Mouse (Mus musculus): Measurements from ENCODE around the gene Itpr2. TPM values are rescaled to one million over a fixed set of nuclear protein-coding genes. Genes with fewer than 3 reads are reported as not detected.

The Itpr2 gene
- polyA plus RNA-seq, 1 experiment: 3.6 TPM

- TF ChIP-seq CTCF (IDR thresholded peaks at IDR 0.05; ENCODE audit: low read depth, low read length) (no peak), POLR2A (IDR thresholded peaks at IDR 0.05; ENCODE audit: insufficient read depth, low read length) (no peak), EP300 (IDR thresholded peaks at IDR 0.05; ENCODE audit: insufficient read depth, low read depth, low read length) (no peak)
- Histone ChIP-seq H3K4me1 (ENCODE audit: control insufficient read depth, insufficient read depth, low read length) (no peaks in the 10 kb centered on the region), H3K4me3 (ENCODE audit: low read depth, low read length) (no peak overlapping the region), H3K9ac (ENCODE audit: low read depth, poor library complexity, severe bottlenecking) (no peak overlapping the region), H3K36me3 (ENCODE audit: control insufficient read depth, insufficient read depth, low read length, poor library complexity, severe bottlenecking) (no peaks in the 10 kb centered on the region), H3K27me3 (ENCODE audit: control insufficient read depth, insufficient read depth, low read length, poor library complexity, severe bottlenecking) (no peaks in the 10 kb centered on the region), H3K27ac (ENCODE audit: insufficient read depth, low read length) (no peak overlapping the region), H3K9me3 (replicated peaks; ENCODE audit: control insufficient read depth, insufficient read depth, low read length, poor library complexity, severe bottlenecking) (peaks cover 2% of the 10 kb centered on the region)
Measured at GRCm38 (mm10) chr6:146255656-146256055, 246.4 kb downstream of the Itpr2 start.

- Histone ChIP-seq H3K36me3 (ENCODE audit: control insufficient read depth, insufficient read depth, low read length, poor library complexity, severe bottlenecking) (no peaks in the 10 kb centered on the region), H3K4me3 (ENCODE audit: low read depth, low read length) (no peak overlapping the region), H3K9ac (ENCODE audit: low read depth, poor library complexity, severe bottlenecking) (no peak overlapping the region), H3K9me3 (replicated peaks; ENCODE audit: control insufficient read depth, insufficient read depth, low read length, poor library complexity, severe bottlenecking) (peaks cover 2% of the 10 kb centered on the region), H3K4me1 (ENCODE audit: control insufficient read depth, insufficient read depth, low read length) (no peaks in the 10 kb centered on the region), H3K27me3 (ENCODE audit: control insufficient read depth, insufficient read depth, low read length, poor library complexity, severe bottlenecking) (no peaks in the 10 kb centered on the region), H3K27ac (ENCODE audit: insufficient read depth, low read length) (no peak overlapping the region)
- TF ChIP-seq EP300 (IDR thresholded peaks at IDR 0.05; ENCODE audit: insufficient read depth, low read depth, low read length) (no peak), CTCF (IDR thresholded peaks at IDR 0.05; ENCODE audit: low read depth, low read length) (no peak), POLR2A (IDR thresholded peaks at IDR 0.05; ENCODE audit: insufficient read depth, low read length) (no peak)
Measured at GRCm38 (mm10) chr6:146254931-146255330, 247.1 kb downstream of the Itpr2 start.

GRCm38 (mm10) chr6:146254216-146254820 lies 247.7 kb downstream of the Itpr2 start:
- no peak overlapping the region for H3K4me3 ChIP-seq (ENCODE audit: low read depth, low read length)
- no peaks in the 10 kb centered on the region for H3K27me3 ChIP-seq (ENCODE audit: control insufficient read depth, insufficient read depth, low read length, poor library complexity, severe bottlenecking)
- TF ChIP-seq CTCF (IDR thresholded peaks at IDR 0.05; ENCODE audit: low read depth, low read length) (no peak), EP300 (IDR thresholded peaks at IDR 0.05; ENCODE audit: insufficient read depth, low read depth, low read length) (no peak), POLR2A (IDR thresholded peaks at IDR 0.05; ENCODE audit: insufficient read depth, low read length) (no peak)
- H3K36me3 ChIP-seq (ENCODE audit: control insufficient read depth, insufficient read depth, low read length, poor library complexity, severe bottlenecking): no peaks in the 10 kb centered on the region
- H3K4me1 ChIP-seq (ENCODE audit: control insufficient read depth, insufficient read depth, low read length): no peaks in the 10 kb centered on the region
- peaks cover 2% of the 10 kb centered on the region for H3K9me3 ChIP-seq (replicated peaks; ENCODE audit: control insufficient read depth, insufficient read depth, low read length, poor library complexity, severe bottlenecking)
- H3K9ac ChIP-seq (ENCODE audit: low read depth, poor library complexity, severe bottlenecking): no peak overlapping the region
- H3K27ac ChIP-seq (ENCODE audit: insufficient read depth, low read length): no peak overlapping the region

- no peaks in the 10 kb centered on the region for H3K36me3 ChIP-seq (ENCODE audit: control insufficient read depth, insufficient read depth, low read length, poor library complexity, severe bottlenecking)
- TF ChIP-seq CTCF (IDR thresholded peaks at IDR 0.05; ENCODE audit: low read depth, low read length) (no peak), POLR2A (IDR thresholded peaks at IDR 0.05; ENCODE audit: insufficient read depth, low read length) (no peak), EP300 (IDR thresholded peaks at IDR 0.05; ENCODE audit: insufficient read depth, low read depth, low read length) (no peak)
- peaks cover 2% of the 10 kb centered on the region for H3K4me1 ChIP-seq (ENCODE audit: control insufficient read depth, insufficient read depth, low read length)
- H3K9ac ChIP-seq (ENCODE audit: low read depth, poor library complexity, severe bottlenecking): no peak overlapping the region
- no peak overlapping the region for H3K27ac ChIP-seq (ENCODE audit: insufficient read depth, low read length)
- H3K4me3 ChIP-seq (ENCODE audit: low read depth, low read length): no peak overlapping the region
- H3K27me3 ChIP-seq (ENCODE audit: control insufficient read depth, insufficient read depth, low read length, poor library complexity, severe bottlenecking): no peaks in the 10 kb centered on the region
- peaks cover 2% of the 10 kb centered on the region for H3K9me3 ChIP-seq (replicated peaks; ENCODE audit: control insufficient read depth, insufficient read depth, low read length, poor library complexity, severe bottlenecking)
Measured at GRCm38 (mm10) chr6:146249096-146249495, 252.9 kb downstream of the Itpr2 start.

- TF ChIP-seq EP300 (IDR thresholded peaks at IDR 0.05; ENCODE audit: insufficient read depth, low read depth, low read length): no peak
- no peak for TF ChIP-seq CTCF (IDR thresholded peaks at IDR 0.05; ENCODE audit: low read depth, low read length)
- no peak for TF ChIP-seq POLR2A (IDR thresholded peaks at IDR 0.05; ENCODE audit: insufficient read depth, low read length)
- H3K27ac ChIP-seq (ENCODE audit: insufficient read depth, low read length): no peak overlapping the region
- H3K9ac ChIP-seq (ENCODE audit: low read depth, poor library complexity, severe bottlenecking): no peak overlapping the region
- no peaks in the 10 kb centered on the region for H3K27me3 ChIP-seq (ENCODE audit: control insufficient read depth, insufficient read depth, low read length, poor library complexity, severe bottlenecking)
- H3K4me3 ChIP-seq (ENCODE audit: low read depth, low read length): no peak overlapping the region
- H3K4me1 ChIP-seq (ENCODE audit: control insufficient read depth, insufficient read depth, low read length): peaks cover 2% of the 10 kb centered on the region
- no peaks in the 10 kb centered on the region for H3K36me3 ChIP-seq (ENCODE audit: control insufficient read depth, insufficient read depth, low read length, poor library complexity, severe bottlenecking)
- H3K9me3 ChIP-seq (replicated peaks; ENCODE audit: control insufficient read depth, insufficient read depth, low read length, poor library complexity, severe bottlenecking): peaks cover 4% of the 10 kb centered on the region
Measured at GRCm38 (mm10) chr6:146248341-146248740, 253.7 kb downstream of the Itpr2 start.

- no peaks in the 10 kb centered on the region for H3K36me3 ChIP-seq (ENCODE audit: control insufficient read depth, insufficient read depth, low read length, poor library complexity, severe bottlenecking)
- no peaks in the 10 kb centered on the region for H3K27me3 ChIP-seq (ENCODE audit: control insufficient read depth, insufficient read depth, low read length, poor library complexity, severe bottlenecking)
- H3K9me3 ChIP-seq (replicated peaks; ENCODE audit: control insufficient read depth, insufficient read depth, low read length, poor library complexity, severe bottlenecking): peaks cover 4% of the 10 kb centered on the region
- H3K27ac ChIP-seq (ENCODE audit: insufficient read depth, low read length): no peak overlapping the region
- H3K4me3 ChIP-seq (ENCODE audit: low read depth, low read length): no peak overlapping the region
- TF ChIP-seq CTCF (IDR thresholded peaks at IDR 0.05; ENCODE audit: low read depth, low read length) (no peak), EP300 (IDR thresholded peaks at IDR 0.05; ENCODE audit: insufficient read depth, low read depth, low read length) (no peak), POLR2A (IDR thresholded peaks at IDR 0.05; ENCODE audit: insufficient read depth, low read length) (no peak)
- H3K4me1 ChIP-seq (ENCODE audit: control insufficient read depth, insufficient read depth, low read length): peaks cover 2% of the 10 kb centered on the region
- H3K9ac ChIP-seq (ENCODE audit: low read depth, poor library complexity, severe bottlenecking): no peak overlapping the region
Measured at GRCm38 (mm10) chr6:146247906-146248305, 254.1 kb downstream of the Itpr2 start.
